Mouse (Mus musculus) right cerebral cortex, postnatal 10 days (tissue): ENCODE results near the gene Pou3f1.
"Not testable (repeated sequence)": the region's sequence is repeated elsewhere in the genome, so short reads cannot be mapped to it uniquely, and the experiment has no call there.

ENCODE experiments used
- DNase-seq, 2 experiments: peaks; one replicate each; pipeline ENCODE4 v3.0.0; 2021; ENCODE audit warnings: low spot score in 2 of 2

Pou3f1 gene

GRCm38 (mm10) chr4:124692416-124692861 is 35.8 kb downstream of the Pou3f1 start:
- DNase-seq = no peak

DNA sequence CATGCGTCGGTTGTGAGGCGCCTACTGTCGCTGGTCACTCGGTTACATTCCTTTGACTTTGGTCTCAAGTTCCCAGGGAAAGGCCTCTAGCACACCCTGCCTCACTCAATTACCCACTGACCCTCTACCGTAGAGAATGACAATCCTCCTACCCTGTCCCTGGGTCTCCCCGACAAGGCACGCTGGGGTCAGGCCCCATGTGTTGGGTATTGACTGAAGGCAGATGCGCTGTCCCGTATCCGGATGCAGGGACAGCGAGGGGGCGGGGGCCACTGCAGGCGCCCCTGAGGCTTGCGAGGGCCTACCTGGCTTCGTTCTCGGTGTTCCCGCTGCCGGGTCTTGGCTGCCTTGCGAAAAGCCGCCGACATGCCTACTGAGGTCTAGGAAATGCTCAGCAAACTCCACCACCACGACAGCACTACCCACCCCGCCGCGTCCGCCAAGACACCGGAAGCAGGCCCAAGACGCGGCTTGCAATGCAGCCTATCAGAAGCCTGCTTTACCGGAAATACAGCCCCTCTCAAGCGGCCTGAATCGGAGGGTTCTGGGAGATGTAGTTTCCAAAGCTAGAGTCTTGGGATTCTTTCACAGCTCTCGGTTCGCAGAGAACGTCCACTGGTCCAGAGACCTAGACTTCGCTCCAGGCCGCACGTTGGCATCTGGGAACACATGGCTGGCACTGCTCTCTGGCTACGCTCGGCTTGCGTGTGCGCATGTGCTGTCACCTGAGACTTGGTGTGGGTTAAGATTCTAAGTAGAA is 36.7 kb downstream of the Pou3f1 start, which contains the start of gene Utp11:
Gene Utp11, minus strand, starts transcription at position 466 of the 760 bp plus-strand sequence.
- peak; percentile 92 to 95 for DNase-seq

GRCm38 (mm10) chr4:124694572-124694971 is 38.0 kb downstream of the Pou3f1 start:
- DNase-seq = no peak

- DNase-seq = no peak
Observed at GRCm38 (mm10) chr4:124695786-124696516, 39.3 kb downstream of the Pou3f1 start.

GRCm38 (mm10) chr4:124699791-124700190 is 43.2 kb downstream of the Pou3f1 start:
- no peak for DNase-seq

DNA sequence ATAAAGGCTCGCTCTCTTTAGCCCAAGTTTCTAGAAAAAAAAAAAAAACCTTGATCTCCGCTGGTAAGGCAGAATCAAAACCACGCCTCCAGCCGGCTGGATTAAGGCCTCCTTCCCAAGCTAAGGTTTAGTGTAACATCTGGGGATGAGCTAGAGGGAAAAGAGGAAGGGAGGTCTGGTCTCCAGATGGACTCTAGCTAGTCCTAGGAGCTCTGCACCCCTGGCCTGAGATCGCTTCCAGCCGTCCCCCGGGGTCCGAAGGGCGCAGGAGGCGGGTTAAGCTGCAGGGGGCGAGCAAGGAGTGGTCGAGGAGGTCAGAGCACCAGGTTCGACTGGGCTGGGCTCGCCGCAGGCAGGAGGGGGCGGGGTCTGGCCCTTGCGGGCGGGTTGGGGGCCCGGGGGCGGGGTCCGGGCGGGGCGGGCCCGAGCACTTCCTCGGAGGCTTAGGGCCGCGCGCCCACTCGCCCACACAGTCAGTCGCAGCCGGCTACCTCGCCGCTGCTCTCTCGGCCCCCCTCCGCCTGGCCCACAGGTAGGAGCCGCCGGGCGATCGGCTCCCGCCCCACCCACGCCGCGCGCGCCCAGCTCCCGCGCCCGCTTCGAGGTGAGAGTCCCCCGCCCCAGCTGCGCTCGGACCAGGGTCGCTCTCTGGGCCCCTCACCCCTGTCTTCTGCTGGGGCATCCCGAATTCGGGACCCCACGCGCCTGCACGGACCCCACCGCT is 43.8 kb downstream of the Pou3f1 start, which contains the start of gene Fhl3:
Gene Fhl3, plus strand, starts transcription at position 454 of the 724 bp plus-strand sequence.
- DNase-seq = peak in 1 of 2 experiments; percentile 29

GRCm38 (mm10) chr4:124701052-124701845 is 44.6 kb downstream of the Pou3f1 start:
- peak; percentile 38 to 41 for DNase-seq

GRCm38 (mm10) chr4:124701916-124702315 is 45.3 kb downstream of the Pou3f1 start:
- peak in 1 of 2 experiments; percentile 36 for DNase-seq

DNA sequence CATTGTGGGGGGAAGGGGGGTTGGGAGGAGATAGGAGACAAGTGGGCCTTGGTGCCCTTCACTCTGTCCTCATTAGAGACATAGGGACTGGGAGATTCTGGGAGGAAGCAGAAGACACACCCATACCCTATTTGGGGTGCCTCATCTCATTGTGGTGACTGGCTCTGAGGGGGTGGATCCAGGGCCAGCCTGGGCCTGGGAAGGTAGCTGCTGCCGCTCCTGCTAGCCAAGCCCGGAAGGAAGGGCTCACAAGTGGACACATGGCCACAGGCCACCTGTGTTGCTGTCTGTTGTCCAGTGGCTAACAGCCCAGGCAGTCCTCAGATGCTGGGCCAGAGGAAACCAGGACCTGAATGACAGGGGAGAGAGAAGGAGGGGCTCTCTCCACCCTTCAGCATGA is 46.8 kb downstream of the Pou3f1 start:
- DNase-seq = no peak

DNA sequence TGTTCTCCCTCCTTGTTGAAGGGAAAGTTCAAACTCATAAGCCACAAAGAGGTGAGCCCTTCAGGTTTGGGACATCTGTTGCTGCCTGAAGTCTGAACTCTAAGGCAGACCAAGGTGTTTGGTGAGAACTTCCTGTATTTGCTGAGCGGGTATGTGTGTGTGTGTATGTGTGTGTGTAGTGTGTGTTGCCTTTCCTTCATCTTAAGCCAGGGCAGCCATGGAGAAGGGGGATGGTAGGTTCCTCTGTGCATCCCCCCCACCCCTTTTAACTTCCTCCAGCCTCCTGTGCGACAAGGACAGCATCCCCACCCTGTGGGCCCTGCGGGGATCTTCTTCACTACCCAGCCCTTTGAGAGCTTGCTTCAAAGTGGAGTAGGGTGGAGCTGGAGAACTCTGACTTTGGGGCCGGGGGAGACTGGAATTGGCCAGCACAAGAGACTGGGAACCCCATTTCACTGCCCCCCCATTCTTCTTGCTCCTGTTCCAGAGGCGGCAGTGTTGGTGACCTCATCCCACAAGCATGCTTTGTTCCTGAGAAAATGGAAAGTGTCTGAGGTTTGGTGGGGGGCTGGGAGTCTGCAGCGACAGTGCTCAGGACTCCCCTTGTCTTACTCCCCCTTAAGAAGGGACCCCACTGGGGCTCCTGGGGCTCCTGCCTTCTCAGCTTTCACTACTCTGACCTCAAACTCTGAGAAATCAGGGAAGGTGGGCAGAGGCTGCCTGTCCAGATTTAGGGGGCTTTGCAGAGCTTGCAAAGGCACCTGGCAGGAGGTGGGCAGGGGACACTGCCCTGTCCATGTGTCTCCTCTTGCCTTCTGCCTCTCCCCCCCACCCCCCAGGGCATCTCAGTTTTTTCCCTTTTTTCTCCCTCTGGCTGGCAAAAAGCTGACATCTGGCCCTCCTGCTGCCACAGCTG is 47.5 kb downstream of the Pou3f1 start:
- no peak for DNase-seq

DNA sequence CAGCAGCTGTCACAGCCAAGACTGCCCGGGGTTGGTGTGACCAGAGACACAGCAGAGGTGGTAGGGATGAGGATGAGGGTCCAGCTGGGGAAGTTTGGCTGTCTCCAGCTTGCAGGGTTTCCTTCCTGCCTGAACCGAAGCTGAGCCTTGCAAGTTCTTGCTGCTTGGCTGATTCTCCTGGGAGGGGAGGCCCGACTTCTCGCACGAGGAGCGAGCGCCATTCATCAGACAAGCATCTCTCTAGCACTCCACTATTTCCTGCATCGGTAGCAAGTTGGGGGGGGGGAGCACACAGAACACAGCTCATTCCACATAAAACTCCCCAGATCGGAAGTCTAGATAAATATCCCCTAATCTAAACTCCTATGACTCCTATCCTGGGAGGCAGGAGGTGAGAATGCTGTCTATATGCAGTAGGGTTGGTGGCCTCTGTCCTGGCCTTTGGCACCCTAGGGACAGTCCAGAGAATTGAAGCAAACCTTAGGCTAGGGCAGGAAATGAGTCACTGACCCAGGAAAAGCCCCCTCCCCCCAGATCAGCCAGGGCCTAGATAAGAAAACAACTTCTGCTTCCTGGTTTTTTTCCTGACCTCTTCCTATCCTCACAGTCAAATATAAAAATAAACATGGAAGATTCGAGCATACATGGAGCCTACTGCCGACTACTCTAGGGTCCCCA is 48.3 kb downstream of the Pou3f1 start:
- peak; percentile 40 to 53 for DNase-seq

GRCm38 (mm10) chr4:124705661-124706269 is 49.2 kb downstream of the Pou3f1 start:
- no peak for DNase-seq

DNA sequence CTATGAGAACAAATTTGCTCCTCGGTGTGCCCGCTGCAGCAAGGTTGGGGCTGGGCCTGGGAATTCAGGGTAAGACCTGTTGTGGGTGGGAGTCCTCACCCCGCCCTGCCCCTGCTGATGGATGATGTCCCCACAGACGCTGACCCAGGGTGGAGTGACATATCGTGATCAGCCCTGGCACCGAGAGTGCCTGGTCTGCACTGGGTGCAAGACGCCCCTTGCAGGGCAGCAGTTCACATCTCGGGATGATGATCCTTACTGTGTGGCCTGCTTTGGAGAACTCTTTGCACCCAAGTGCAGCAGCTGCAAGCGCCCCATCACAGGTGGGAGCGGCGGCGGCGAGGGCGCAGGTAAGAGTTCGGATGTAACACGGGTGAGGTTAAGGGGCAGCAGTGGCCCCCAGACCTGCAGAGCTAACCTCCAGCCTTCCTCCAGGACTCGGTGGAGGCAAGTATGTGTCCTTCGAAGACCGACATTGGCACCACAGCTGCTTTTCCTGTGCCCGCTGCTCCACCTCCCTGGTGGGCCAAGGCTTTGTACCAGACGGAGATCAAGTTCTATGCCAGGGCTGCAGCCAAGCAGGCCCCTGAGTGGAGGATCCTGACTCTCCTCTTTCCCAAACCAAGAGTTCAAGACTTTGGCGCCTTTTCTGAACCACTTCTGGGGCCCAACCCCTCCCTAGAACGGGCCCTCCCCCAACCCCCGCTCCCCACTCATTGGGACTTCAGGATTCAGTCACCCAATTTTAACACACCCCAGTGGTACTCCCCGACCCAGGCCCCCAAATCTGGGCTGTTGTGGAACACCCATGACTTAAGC is 51.0 kb downstream of the Pou3f1 start:
- DNase-seq = peak in 1 of 2 experiments; percentile 32

DNA sequence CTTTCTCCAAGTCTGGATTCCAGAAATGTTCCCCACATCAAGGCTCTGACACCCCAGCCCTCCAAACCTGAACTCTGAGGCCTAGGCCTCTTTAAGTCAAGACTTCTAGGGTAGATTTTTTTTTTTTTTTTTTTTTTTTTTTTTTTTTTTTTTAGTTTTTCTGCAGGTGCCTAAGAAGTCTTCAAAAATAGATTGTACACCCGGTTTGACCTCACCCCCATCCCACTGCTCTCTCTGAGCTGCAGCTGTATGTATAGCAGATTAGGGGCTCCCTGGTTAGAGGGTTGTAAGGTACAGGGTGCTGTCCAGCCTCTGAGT is 51.6 kb downstream of the Pou3f1 start:
- not testable (repeated sequence) for DNase-seq

GRCm38 (mm10) chr4:124708518-124709477 is 52.2 kb downstream of the Pou3f1 start:
- peak; percentile 84 for DNase-seq

GRCm38 (mm10) chr4:124709961-124710446 is 53.4 kb downstream of the Pou3f1 start:
- DNase-seq = peak in 1 of 2 experiments; percentile 47
